Mouse (Mus musculus) yolk sac, embryonic 10.5 days (tissue): Measurements from ENCODE around the gene Ccnh.
"Not testable (repeated sequence)": the region's sequence is repeated elsewhere in the genome, so short reads cannot be mapped to it uniquely, and the experiment has no call there.

ENCODE experiments used
- DNase-seq: peaks from one replicate; pipeline ENCODE4 v3.0.0-alpha.2; 2017; ENCODE audit warnings: low spot score

Gene Ccnh

GRCm38 (mm10) chr13:85188903-85189643 lies at the start of gene Ccnh:
Gene Ccnh (plus strand): TSS chr13:85189408.
- peak; percentile 88 for DNase-seq

GRCm38 (mm10) chr13:85143361-85143760 lies 45.8 kb upstream of the Ccnh start:
- DNase-seq = not testable (repeated sequence)

- DNase-seq = no peak
Measured at GRCm38 (mm10) chr13:85146471-85146870, 42.7 kb upstream of the Ccnh start.

GRCm38 (mm10) chr13:85154746-85155145 lies 34.5 kb upstream of the Ccnh start:
- no peak for DNase-seq

- DNase-seq = no peak
Measured at GRCm38 (mm10) chr13:85159971-85160370, 29.2 kb upstream of the Ccnh start.

- no peak for DNase-seq
Measured at GRCm38 (mm10) chr13:85164512-85165124, 24.6 kb upstream of the Ccnh start.

- DNase-seq = no peak
Measured at GRCm38 (mm10) chr13:85189644-85190121, 475 bp downstream of the Ccnh start.

GRCm38 (mm10) chr13:85191253-85191652 lies 2.0 kb downstream of the Ccnh start:
- no peak for DNase-seq

GRCm38 (mm10) chr13:85207493-85207892 lies 18.3 kb downstream of the Ccnh start:
- DNase-seq = no peak

GRCm38 (mm10) chr13:85208656-85209055 lies 19.4 kb downstream of the Ccnh start:
- no peak for DNase-seq

- DNase-seq = no peak
Measured at GRCm38 (mm10) chr13:85210353-85210752, 21.1 kb downstream of the Ccnh start.

- DNase-seq = no peak
Measured at GRCm38 (mm10) chr13:85218656-85219055, 29.4 kb downstream of the Ccnh start.

GRCm38 (mm10) chr13:85238760-85239159 lies 49.6 kb downstream of the Ccnh start:
- DNase-seq = no peak
